Mouse (Mus musculus): ENCODE results near the gene Wnt3.

The Wnt3 gene

DNA sequence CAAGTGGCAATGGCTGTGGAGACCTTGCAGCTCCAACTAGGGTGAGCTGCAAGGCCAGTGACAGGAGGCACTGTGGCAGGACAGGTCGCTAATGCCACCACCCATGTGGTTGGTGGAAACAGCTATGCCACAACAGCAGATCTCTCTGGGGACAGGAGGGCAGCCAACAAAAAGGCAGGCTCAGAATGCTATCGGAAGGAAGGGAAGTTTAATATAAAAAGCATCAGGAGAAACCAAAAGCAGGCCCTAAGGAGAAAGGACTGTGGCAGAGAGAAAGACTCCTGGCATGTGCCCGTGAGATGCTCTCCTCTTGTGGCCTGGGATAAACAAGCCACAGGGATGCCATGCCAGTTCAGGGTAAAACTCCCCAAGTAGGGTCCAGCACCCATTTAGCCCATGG is 57.8 kb downstream of the Wnt3 start:
- in situ Hi-C loops (cut with MboI; ENCODE audit: unreplicated experiment in 2 of 2), result no loop called here

DNA sequence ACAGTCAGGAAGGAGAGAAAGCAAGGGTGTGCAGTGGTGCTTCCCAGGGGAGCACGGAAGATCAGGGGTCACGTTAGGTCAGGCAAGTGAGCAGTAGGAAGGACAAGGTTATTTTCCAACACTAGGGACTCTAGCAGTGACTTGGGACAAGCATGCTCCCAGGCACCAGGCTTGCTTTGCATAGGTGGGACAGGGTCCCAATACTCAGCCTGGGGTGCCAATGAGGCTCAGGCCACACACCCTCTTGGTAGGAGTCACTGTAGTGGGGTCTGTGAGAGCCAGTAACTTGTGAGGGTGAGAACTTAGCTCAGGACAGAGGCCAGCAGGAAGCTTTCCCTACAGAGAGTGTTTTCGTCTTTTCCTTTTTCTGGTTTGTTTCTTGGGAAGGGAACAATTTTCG is 58.4 kb downstream of the Wnt3 start:
- in situ Hi-C loops (cut with MboI; ENCODE audit: unreplicated experiment in 2 of 2), result no loop called here

DNA sequence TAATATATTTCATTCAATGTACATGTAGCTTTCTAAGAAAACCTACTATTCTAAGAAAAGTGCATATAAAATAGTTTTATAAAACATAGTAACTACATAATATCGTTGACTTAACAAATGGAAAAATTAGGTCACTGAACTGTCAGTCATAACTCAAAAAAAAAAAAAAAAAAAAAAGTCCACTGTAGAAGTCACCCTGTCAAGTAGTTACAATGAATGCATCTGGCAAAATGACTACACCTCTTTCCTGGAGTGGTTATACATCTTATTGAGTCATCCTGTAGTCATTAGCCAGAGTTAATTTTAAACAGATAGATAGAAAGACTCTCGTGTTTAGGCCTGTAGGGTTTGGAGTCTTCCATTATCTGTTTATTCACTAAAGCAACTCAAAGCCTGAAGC is 65.0 kb downstream of the Wnt3 start:
- in situ Hi-C loops (cut with MboI; ENCODE audit: unreplicated experiment in 2 of 2), result no loop called here

DNA sequence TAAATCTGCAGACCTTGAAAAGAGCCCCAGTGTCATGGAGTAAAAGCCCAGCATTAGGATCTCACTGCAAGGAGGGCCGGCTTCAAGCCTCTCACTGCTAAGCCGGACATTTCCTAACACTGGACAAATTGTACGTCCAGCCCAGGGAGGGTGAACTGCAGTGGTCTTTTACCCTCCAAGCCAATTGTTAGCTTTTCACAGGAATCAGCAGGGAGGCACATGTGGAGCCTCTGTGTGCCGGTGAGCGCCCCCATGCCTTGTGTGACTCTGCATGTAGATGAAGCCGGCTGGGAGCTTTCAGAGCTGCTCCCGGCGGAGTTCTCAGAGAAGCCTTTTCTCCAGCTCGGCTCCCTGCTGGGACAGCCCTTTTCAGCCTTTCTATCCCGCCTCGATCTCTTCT is 66.9 kb downstream of the Wnt3 start:
- in situ Hi-C loops (cut with MboI; ENCODE audit: unreplicated experiment in 2 of 2), result no loop called here

DNA sequence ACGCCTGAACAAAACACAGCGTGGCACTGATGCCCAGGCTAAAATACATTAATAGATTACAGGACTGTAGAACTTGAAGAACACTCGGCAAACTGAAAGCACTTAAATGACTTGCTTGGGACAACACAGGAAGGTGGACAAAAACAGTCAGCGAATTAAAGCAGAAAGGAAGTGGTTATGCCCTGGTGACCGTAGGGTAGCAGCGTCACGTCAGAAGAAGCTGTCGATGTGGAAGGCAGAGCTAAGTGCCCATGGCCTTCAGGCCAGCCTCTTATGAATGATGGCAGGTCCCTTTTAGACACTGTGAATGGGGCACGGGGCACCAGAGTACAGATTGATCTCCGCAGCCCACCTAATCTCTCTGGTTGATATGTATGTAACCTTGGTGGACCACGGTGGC is 74.3 kb downstream of the Wnt3 start:
- in situ Hi-C loops (cut with MboI; ENCODE audit: unreplicated experiment in 2 of 2), result no loop called here

DNA sequence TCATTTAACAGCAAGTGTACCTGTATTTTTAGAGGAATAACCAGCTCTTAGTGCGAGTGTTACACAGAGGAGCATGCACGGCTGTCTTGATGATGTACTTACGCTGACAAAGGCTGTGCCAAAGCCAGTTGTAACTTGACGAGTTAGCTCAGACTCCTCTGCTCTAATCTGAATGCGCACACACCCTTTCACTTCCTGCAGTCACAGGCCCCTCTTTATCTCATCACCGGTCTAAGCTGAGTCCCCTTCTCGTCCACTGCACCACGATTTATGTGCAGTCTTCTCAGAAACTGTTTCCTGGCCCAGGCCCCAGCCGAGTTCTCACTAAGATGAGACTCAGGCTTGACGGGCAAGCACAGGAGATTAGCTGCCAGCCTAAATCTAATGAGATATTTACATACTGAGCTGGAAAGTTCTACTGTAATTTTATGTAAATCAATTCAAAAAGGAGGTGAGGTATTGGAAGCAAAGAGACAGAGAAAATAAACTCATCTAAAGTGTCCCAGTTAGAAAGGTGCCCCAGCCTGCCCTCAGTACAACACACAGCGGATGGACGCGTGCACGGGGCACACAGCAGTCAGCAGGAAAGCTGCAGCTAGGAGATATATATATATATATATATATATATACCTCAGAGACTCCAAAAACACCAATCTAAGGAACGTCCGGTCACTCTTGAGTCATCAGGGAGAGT is 78.8 kb downstream of the Wnt3 start:
- in situ Hi-C loops (cut with MboI; ENCODE audit: unreplicated experiment in 2 of 2), result no loop called here

DNA sequence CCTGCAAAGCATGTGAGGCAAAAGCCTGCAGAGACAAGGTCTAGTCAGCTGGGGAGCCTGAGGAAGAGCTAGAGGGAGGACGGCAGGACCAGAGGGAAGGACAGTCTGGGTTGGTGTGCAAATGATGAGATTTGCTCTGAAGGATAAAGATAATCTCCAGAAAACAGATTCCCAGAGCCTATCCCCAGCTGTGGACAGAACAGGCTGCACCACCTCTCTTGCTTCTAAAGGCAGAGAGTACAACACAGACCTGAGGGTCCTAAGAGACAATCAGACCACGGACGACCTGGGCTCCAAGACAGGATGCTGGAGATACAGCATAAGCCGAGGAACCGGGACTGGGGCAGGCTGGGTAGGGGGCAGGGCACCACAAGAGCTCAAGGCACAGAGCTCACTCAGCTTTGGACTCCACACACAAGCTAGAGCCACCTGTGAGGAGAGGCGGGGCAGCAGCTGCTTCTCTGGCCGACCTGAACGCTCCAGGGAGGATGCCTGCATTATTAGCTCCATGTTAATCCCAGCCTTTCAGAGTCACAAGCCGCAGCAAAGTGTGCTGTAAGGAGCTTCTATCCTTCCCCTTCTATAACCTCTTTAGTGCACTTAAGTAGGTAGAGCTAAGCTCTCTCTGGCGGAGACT is 79.5 kb downstream of the Wnt3 start:
- in situ Hi-C loops (cut with MboI; ENCODE audit: unreplicated experiment in 2 of 2), result no loop called here

DNA sequence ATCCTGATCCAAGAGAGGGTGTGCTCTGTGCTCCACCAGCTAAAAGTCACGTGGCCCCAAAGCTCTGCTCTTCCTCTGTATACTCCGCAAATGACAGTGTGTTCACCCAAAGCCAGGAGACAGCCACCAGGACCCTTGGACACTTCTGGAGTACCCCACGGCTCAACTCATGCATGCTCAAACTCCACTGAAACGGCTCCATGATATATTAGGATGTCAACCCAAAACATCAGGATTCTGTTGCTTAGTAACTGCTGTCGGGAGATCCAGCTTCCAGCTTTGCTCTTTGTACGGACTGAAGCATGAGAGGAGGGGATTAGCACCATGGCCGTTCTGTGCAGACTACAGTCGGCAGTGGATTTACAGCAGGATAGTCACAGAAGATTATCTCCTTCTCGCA is 80.3 kb downstream of the Wnt3 start:
- in situ Hi-C loops (cut with MboI; ENCODE audit: unreplicated experiment in 2 of 2), result no loop called here

DNA sequence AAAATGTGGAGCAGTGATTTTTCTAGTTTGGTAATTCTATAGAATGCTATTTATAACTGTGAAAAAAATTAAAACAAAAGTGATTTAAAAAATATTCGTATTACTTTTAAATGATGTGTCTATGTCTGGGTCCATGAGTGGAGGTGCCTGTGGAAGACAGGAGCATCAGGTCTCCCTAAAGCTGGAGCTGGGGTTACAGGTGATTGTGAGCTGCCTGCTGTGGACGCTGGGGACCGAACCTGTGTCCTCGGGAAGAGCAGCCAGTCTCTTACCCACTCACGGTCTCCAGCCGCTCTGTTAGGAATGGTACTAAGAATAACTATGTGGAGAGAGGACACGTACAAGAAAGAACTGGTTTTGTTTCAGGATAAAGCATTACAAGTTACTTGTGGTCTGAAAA is 82.7 kb downstream of the Wnt3 start:
- in situ Hi-C loops (cut with MboI; ENCODE audit: unreplicated experiment in 2 of 2), result no loop called here

DNA sequence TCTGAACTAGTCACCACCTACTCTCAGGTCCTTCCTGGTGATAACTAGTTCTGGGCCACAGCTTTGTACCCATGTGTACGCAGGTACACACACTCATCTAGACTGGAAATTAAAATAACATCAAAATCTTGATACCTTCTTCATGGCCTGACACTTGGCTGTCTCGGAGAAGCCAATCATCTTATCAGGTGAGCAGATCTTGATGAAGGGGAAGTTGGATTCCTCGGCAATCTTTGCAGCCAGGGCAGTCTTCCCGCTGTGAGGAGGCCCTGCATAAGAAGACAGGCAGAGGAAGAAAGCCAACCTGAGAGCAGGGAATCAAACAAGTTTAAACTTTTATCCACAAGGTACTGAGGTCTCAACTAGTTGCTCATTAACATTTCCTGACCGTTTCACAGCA is 84.8 kb downstream of the Wnt3 start:
- in situ Hi-C loops (cut with MboI; ENCODE audit: unreplicated experiment in 2 of 2), result no loop called here

DNA sequence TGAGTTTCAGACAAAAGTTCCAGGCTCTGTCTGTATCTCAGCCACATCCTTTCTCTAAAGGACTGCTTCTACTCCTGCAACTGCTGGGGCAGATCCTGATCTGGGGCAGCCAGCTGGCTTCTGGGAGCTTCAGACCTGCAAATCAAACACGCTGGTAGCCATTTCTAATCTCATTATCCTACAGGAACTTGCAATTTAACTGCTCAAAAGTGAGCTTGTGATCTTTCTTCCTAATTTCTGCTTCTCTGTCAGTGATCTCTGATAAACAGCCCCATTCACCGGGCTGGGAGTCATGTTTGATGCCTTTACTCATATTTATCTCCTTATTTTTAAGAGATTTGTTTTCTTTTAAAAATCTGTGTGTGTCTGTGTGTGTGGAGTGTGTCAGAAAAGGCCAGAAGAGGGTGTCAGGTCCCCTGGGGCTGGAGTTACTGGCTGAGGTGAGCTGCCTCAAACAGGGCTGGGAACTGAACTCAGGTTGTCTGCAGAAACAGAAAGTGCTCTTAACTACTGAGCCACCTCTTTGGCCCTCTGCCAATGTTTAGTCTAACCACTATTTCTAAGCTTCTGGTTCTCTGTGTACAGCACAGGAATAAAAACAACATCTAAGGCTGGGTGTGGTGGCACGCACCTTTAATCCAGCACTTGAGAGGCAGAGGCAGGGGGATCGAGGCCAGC is 86.1 kb downstream of the Wnt3 start:
- in situ Hi-C loops (cut with MboI; ENCODE audit: unreplicated experiment in 2 of 2), result no loop called here

DNA sequence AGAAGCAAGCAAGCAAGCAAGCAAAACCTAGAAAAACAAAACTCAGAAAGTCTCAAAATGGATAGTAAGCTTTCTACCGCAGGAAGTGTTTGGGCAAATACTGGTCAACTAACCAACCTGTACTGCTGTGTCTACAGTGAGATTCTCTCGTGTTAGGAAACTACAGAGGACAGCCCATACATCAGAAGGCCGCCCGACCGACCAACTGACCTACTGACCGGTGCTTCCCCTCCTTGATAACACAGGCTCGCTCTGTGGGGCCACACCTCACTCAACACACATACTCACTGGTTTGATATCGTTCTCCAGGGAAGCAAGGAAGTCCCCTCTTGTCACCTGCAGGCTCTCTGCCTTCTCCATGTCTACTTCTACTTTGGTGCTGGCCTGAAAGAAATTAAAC is 89.0 kb downstream of the Wnt3 start:
- in situ Hi-C loops (cut with MboI; ENCODE audit: unreplicated experiment in 2 of 2), result no loop called here

DNA sequence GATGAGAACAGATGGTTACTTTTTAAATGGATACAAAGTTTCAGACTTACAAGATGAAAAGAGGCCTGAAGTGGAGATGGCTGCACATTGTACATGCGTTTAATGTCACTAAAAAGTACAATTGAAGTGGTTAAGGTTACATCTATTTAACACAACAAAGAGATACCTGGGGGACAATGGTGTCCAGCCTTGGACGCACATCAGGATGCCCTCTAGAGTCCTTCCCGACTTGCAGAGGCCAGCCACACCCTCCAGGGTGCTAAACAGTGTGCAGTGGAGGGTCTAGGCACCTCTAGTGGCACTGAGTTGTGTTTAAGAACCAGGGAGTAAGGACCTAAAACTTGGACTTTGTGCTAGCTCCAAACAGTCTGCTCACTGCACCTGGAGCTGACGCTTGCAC is 90.5 kb downstream of the Wnt3 start:
- in situ Hi-C loops (cut with MboI; ENCODE audit: unreplicated experiment in 2 of 2), result no loop called here

DNA sequence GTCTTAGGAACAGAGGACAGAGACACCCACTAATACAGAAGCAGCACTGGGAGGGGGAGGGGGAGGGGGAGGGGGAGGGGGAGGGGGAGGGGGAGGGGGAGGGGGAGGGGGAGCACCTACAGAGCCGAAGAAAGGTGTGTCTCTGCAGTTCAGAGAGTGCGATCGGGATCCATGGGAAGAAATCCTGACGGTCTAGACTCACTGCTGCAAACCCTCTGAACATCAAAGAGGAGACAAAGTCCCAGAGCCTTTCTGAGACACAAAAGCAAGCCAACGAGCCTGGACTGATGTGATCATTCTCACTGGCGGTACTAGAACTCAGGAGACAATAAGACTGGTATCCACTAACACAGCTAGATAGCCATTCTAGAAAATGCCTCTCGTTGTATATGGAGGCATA is 91.4 kb downstream of the Wnt3 start:
- in situ Hi-C loops (cut with MboI; ENCODE audit: unreplicated experiment in 2 of 2), result no loop called here
